Mouse (Mus musculus) stomach, postnatal 0 days (tissue): ENCODE measurements around the gene Dcaf8. TPM values are rescaled to one million over a fixed set of nuclear protein-coding genes. Genes with fewer than 3 reads are reported as not detected.
A peak's percentile ranks its signal among the peaks of the same experiment; 100 is the strongest.
"Not testable (repeated sequence)": the region's sequence is repeated elsewhere in the genome, so short reads cannot be mapped to it uniquely, and the experiment has no call there.

ENCODE experiments used
- ATAC-seq: fragments of 200-750 bp; cut with Nextera tagmentation; 2 replicates; pipeline ENCODE4 v1.8.0; 2017; ENCODE audit not compliant: low FRiP score, low TSS enrichment
- DNase-seq: peaks from one replicate; pipeline ENCODE4 v3.0.0-alpha.2; 2016; ENCODE audit warnings: low spot score
- H3K27ac ChIP-seq: fragments of 300-500 bp; sonication (generic); replicated peaks from 2 replicates; pipeline ENCODE4 v1.5.1; 2014; ENCODE audit warnings: mild to moderate bottlenecking, control low read depth
- H3K27me3 ChIP-seq: fragments of 300-500 bp; sonication (generic); 2 replicates; pipeline ENCODE4 v1.6.1; 2014; ENCODE audit warnings: low read length; ENCODE audit not compliant: control insufficient read depth, insufficient read depth
- H3K36me3 ChIP-seq: fragments of 300-500 bp; sonication (generic); 2 replicates; pipeline ENCODE4 v1.6.1; 2014; ENCODE audit warnings: low read length, mixed read lengths; ENCODE audit not compliant: control insufficient read depth, insufficient read depth
- H3K4me1 ChIP-seq: fragments of 300-500 bp; sonication (generic); replicated peaks from 2 replicates; pipeline ENCODE4 v1.6.1; 2014; ENCODE audit warnings: antibody characterized with exemption; ENCODE audit not compliant: control insufficient read depth, insufficient read depth
- H3K4me2 ChIP-seq: fragments of 300-500 bp; sonication (generic); replicated peaks from 2 replicates; pipeline ENCODE4 v1.6.1; 2014; ENCODE audit warnings: low read depth, mild to moderate bottlenecking, control low read depth, moderate library complexity
- H3K4me3 ChIP-seq: fragments of 300-500 bp; sonication (generic); 2 replicates; pipeline ENCODE4 v1.5.1; 2014; ENCODE audit warnings: low read depth, low read length, control low read depth
- H3K9ac ChIP-seq: fragments of 300-500 bp; sonication (generic); 2 replicates; pipeline ENCODE4 v1.6.1; 2014; ENCODE audit warnings: mild to moderate bottlenecking, low read length, control low read depth, mixed read lengths
- H3K9me3 ChIP-seq: fragments of 300-500 bp; sonication (generic); 2 replicates; pipeline ENCODE4 v1.6.1; 2016; ENCODE audit warnings: low read length; ENCODE audit not compliant: control insufficient read depth
- CTCF ChIP-seq: IDR thresholded peaks from 2 replicates; pipeline ENCODE4 v1.5.1; 2016; ENCODE audit warnings: antibody characterized with exemption, low read depth, mild to moderate bottlenecking, moderate library complexity
- EP300 ChIP-seq: optimal IDR thresholded peaks from 2 replicates; pipeline ENCODE3; 2016; ENCODE audit warnings: antibody characterized with exemption
- WGBS: fragments of 180-500 bp; shearing (Covaris S2); extraction: QIAGEN DNeasy Blood & Tissue Kit; methylation state at CpG from one replicate; pipeline ENCODE4 v1.1.7; 2014; 5-methylcytosine and 5-hydroxymethylcytosine counted together
- polyA plus RNA-seq: library from polyadenylated mRNA; unstranded; fragments of >200 nt; fragmentation: Nextera tagmentation; extraction: Ambion mirVana; gene quantifications from 2 replicates; pipeline ENCODE4 v1.2.1, GENCODE M21; 2015

Gene Dcaf8
- polyA plus RNA-seq, 1 experiment from 2014 or later, result 57.0 TPM

DNA sequence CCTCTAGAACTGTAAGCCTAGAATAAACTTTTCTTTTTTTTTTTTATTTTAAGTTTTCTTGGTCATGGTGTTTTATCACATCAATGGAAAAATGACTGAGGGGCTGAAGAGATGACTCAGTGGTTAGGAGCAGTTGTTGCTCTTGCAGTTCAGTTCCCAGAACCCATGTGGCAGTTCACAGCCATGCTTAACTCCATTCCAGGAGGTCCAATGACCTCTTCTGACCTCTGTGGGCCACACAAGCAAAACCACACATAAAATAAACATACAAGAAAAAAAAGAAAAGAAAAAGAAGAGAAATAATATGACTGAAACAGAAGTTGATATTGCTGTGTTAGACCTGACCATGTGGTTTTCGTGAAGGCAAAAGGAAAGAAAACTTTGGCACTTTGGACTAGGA, 81.3 kb downstream of the Dcaf8 start:
- no peaks in the 10 kb centered on the region for H3K9me3 ChIP-seq
- no peak for ATAC-seq
- no peaks in the 10 kb centered on the region for H3K27me3 ChIP-seq
- no peak overlapping the region for H3K9ac ChIP-seq
- H3K27ac ChIP-seq, result no peak overlapping the region
- H3K4me1 ChIP-seq, result no peaks in the 10 kb centered on the region
- TF ChIP-seq EP300 (no peak), CTCF (no peak)
- 83% methylated on average over 1 of the region's 1 CpGs for WGBS
- no peak overlapping the region for H3K4me2 ChIP-seq
- H3K4me3 ChIP-seq, result no peak overlapping the region
- no peak for DNase-seq
- H3K36me3 ChIP-seq, result no peaks in the 10 kb centered on the region

DNA sequence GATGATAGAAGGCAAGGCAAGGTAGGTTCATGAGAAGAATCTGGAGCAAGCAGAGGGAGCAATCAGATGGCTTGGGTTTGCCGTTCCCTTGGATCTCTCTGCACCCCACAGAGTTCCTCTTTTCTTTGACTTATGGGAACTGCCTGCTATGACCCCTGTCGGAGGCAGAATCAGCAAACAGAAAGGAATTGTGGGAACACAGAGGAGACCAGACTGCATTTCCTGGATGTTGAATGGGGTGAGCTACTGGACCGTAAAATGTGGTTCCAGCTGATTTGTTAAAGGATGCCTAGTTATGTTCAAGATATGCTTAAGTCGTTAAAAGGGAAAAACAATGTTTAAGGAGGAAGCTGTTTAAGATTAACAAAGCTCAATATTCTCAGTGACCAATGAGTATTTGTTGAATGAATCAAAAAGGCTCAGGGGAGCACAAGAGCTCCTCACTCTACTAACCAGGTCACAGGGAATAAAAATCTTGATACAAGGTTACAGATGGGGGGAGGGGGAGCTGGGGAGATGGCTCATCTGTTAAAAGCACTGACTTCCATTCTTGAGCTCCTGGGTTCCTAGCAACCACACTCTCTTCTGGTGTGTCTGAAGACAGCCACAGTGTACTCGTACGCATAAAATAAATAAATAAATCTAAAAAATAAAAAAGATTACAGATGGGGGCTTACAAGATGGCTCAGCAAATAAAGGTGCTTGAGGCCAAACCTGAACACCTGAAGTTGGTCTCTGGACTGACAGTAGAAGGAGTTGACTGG, 93.2 kb downstream of the Dcaf8 start:
- no peak overlapping the region for H3K27ac ChIP-seq
- no peak overlapping the region for H3K4me2 ChIP-seq
- WGBS, result 66% methylated on average over 6 of the region's 6 CpGs
- ATAC-seq, result no peak
- H3K36me3 ChIP-seq, result no peaks in the 10 kb centered on the region
- DNase-seq, result no peak
- TF ChIP-seq EP300 (no peak), CTCF (no peak)
- no peaks in the 10 kb centered on the region for H3K27me3 ChIP-seq
- no peaks in the 10 kb centered on the region for H3K4me1 ChIP-seq
- no peak overlapping the region for H3K9ac ChIP-seq
- no peaks in the 10 kb centered on the region for H3K9me3 ChIP-seq
- no peak overlapping the region for H3K4me3 ChIP-seq

DNA sequence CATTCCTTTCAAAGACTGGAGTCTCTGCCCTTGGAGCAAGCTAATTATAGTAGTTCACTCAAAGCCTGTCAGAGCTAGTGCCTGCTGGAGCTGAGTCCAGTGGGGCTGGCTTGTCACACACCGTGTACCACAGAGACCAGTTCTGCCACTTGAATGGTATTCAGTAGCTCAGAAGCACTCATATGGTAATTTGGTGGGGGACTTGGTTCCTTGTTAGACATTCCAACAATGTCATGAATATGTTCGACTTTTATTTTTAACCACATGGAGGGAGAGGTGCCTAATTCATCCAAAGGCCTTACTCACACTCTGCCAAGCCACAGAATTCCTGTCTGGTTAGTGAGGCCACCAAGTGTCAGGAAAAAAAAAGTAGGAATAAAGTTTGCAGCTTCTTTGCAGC, 94.5 kb downstream of the Dcaf8 start:
- no peak overlapping the region for H3K27ac ChIP-seq
- DNase-seq (no peak), ATAC-seq (no peak)
- H3K36me3 ChIP-seq, result no peaks in the 10 kb centered on the region
- no peak for TF ChIP-seq CTCF
- no peak for TF ChIP-seq EP300
- H3K4me3 ChIP-seq, result no peak overlapping the region
- H3K27me3 ChIP-seq, result no peaks in the 10 kb centered on the region
- H3K4me2 ChIP-seq, result no peak overlapping the region
- no peak overlapping the region for H3K9ac ChIP-seq
- WGBS, result 44% methylated on average over 2 of the region's 2 CpGs
- H3K9me3 ChIP-seq, result no peaks in the 10 kb centered on the region
- H3K4me1 ChIP-seq, result no peaks in the 10 kb centered on the region

DNA sequence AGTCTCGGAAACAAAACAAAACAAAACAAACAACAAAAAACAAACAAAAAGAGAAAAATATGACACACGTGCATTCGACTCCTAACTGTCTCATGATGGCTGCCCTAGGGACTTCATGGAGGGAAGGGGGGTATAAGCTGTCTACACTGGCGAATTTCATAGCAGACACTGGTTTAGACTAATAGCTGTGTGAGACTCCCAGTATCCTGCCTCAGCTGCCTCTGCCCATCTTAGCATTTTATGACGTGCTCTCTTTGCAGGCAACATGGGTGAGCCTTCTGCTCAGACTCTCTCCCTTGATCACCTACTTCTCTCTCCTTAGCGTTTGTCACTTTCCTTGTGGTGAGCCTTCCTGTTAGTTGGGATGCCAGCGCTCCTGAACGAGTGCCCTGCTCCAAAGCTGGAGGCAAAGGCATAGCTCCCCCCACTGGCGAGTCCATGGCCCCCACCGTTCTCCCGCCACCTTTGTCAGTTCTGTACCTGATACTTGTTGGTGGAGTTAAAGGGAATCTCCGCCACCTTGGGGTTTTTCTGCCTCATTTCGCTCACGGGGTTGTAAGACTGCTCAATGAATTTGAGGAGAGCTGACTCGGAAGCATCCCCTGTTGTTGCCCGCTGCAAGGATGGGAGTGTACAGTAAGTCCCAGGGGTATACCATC, 95.8 kb downstream of the Dcaf8 start:
- 30% methylated on average over 16 of the region's 16 CpGs for WGBS
- H3K27ac ChIP-seq, result no peak overlapping the region
- ATAC-seq (no peak), DNase-seq (peak; percentile 40)
- no peaks in the 10 kb centered on the region for H3K9me3 ChIP-seq
- H3K36me3 ChIP-seq, result no peaks in the 10 kb centered on the region
- TF ChIP-seq EP300 (no peak), CTCF (peak; percentile 54)
- H3K4me1 ChIP-seq, result no peaks in the 10 kb centered on the region
- no peak overlapping the region for H3K9ac ChIP-seq
- no peak overlapping the region for H3K4me2 ChIP-seq
- H3K27me3 ChIP-seq, result no peaks in the 10 kb centered on the region
- H3K4me3 ChIP-seq, result no peak overlapping the region

DNA sequence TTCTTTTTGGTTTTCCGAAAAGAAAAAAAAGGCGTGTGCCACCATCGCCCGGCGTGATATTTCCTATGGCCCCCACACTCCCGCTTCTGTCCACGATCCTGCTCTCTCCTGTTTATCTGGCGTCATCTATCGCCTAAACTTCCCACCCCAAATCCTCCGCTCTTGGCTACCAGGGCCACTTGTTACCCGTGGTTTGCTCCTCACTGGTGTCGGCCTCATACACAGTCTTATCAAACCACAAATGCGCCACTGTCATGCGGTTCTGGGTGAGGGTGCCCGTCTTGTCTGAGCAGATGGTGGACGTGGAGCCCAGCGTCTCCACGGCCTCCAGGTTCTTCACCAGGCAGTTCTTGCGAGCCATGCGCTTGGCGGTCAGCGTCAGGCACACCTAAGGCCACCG, 96.8 kb downstream of the Dcaf8 start:
- H3K36me3 ChIP-seq, DNase-seq, ATAC-seq, H3K27ac ChIP-seq, H3K27me3 ChIP-seq, H3K9me3 ChIP-seq, H3K9ac ChIP-seq, H3K4me1 ChIP-seq: not testable (repeated sequence)
- 49% methylated on average over 23 of the region's 23 CpGs for WGBS
- H3K4me2 ChIP-seq, result 0 out of 2 replicates have a peak overlapping the region, but pooled peaks have one; percentile 8
- H3K4me3 ChIP-seq, result peak overlapping the region; percentile 6; the same call in 1 of the 2 replicates

Other genes with a start within 250 kb of the Dcaf8 start
- 0.06 and 0.36 TPM in 2 replicates for gene Slamf6, start 230.6 kb upstream of the Dcaf8 start, polyA plus RNA-seq
- gene Vangl2, start 119.6 kb upstream of the Dcaf8 start, polyA plus RNA-seq, result 5.2 and 5.4 TPM in 2 replicates
- not detected in 2 replicates for gene Nhlh1, start 90.5 kb upstream of the Dcaf8 start, polyA plus RNA-seq
- 89.6 and 90.8 TPM in 2 replicates for gene Copa, start 65.6 kb upstream of the Dcaf8 start, polyA plus RNA-seq
- gene Ncstn, start 65.3 kb upstream of the Dcaf8 start, polyA plus RNA-seq, result 79.3 and 84.2 TPM in 2 replicates
- gene Pex19, start 21.3 kb upstream of the Dcaf8 start, polyA plus RNA-seq, result 82.9 and 92.0 TPM in 2 replicates
- gene Pea15a, start 58.7 kb downstream of the Dcaf8 start, polyA plus RNA-seq, result 79.4 and 81.6 TPM in 2 replicates
- gene Casq1, start 71.8 kb downstream of the Dcaf8 start, polyA plus RNA-seq, result 9.8 and 9.9 TPM in 2 replicates
- not detected in 2 replicates for gene Atp1a4, start 110.3 kb downstream of the Dcaf8 start, polyA plus RNA-seq
- gene Igsf8, start 113.6 kb downstream of the Dcaf8 start, polyA plus RNA-seq, result 19.1 and 19.5 TPM in 2 replicates
- gene Atp1a2, start 150.0 kb downstream of the Dcaf8 start, polyA plus RNA-seq, result 3.1 and 4.1 TPM in 2 replicates
- gene Kcnj9, start 181.2 kb downstream of the Dcaf8 start, polyA plus RNA-seq, result 0.07 TPM in 2 replicates
- 0.17 and 0.25 TPM in 2 replicates for gene Kcnj10, start 193.1 kb downstream of the Dcaf8 start, polyA plus RNA-seq
- gene Pigm, start 228.5 kb downstream of the Dcaf8 start, polyA plus RNA-seq, result 3.6 and 3.8 TPM in 2 replicates